Mouse (Mus musculus) heart, postnatal 36 days (tissue): ENCODE data around the gene Mtf1. TPM values are rescaled to one million over a fixed set of nuclear protein-coding genes. Genes with fewer than 3 reads are reported as not detected.

ENCODE experiments used
- DNase-seq, 2 experiments: peaks; one replicate each; pipeline ENCODE4 v3.0.0; 2021 to 2022
- intact Hi-C: fragments of 180-260 bp; cut with DNase I; formaldehyde crosslinking; loops from one replicate; pipeline ENCODE4 v1.15.1; 2025
- total RNA-seq, 2 experiments: library from RNA; stranded (reverse); gene quantifications; 2 replicates each; pipeline ENCODE4 v1.2.3; 2021

Mtf1 gene
- total RNA-seq, 2 experiments from 2014 or later, result 14.8 to 14.9 TPM

DNA sequence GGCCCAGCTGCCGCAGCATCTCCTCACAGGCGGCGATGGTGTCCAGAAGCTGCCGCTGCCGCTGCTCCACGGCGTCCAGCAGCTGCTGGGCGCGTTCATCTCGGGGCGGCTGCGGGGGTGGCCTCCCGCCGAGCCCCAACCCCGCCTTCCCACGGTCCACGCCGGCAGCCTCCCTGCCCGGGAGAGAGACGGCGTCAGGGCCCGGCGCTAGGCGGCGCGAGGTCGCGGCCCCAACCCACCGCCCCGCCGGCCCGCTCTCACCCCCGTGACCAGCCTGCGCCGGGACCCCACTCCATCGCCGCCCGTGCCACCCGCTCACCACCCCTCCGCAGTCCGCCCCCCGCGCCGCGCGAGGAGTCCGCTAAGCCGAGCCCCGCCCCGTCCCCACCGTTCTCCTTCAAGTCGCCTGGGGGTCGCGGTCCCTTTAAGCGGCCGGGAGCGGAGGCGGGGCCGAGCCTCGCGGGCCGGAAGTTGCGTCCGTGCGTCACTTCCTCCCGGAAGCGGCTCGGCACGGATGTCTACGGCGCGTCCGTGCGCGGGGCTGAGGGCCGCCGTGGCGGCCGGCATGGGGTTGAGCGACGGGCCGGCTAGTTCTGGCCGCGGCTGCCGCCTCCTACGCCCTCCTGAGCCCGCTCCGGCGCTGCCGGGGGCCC is 48.5 kb downstream of the Mtf1 start, which contains the start of gene Yrdc:
Gene Yrdc, plus strand, starts transcription at position 419 of the 653 bp plus-strand sequence.
- intact Hi-C loops, result loop anchor here (2.0 to 10.0 kb wide), 3 partner anchors 86 to 214 kb away; partner anchors contain the start of genes 9930104L06Rik, Dnali1 and Snip1
- DNase-seq, result peak; percentile 94 to 96

DNA sequence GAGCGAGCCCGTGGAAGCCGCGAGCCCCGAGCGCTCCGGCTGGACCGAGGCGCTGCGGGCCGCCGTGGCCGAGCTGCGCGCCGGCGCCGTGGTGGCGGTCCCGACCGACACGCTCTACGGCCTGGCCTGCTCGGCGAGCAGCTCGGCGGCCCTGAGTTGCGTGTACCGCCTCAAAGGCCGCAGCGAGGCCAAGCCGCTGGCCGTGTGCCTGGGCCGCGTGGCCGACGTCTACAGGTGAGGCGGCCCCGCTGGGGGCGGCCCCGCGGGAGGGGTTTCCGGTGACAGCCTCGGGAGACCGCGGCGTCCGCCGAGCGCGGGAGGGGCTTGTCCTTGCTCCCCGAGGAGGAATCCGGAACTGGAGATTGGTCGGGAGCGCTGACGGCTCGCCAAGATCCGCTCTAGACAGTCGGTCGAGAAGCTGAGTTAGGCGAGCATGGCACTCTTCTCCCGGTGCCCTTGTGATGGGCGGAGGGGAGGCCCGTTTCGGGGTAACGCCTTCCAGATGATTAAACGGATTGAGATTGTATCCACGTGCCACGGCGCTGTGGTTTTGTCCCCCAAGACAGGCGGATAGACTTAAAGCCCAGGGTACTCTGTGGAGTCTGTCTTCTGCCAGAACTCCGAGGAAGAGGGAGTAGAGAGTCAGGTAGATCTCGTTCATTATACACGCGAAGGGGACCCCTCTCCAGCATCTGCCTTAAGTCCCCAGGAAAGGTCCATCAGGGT is 49.2 kb downstream of the Mtf1 start, which contains the start of gene 1110065P20Rik:
Gene 1110065P20Rik, minus strand, starts transcription at position 264 of the 726 bp plus-strand sequence.
- intact Hi-C loops, result loop anchor here (2.0 to 10.0 kb wide), 3 partner anchors 86 to 214 kb away; partner anchors contain the start of genes 9930104L06Rik, Dnali1 and Snip1
- peak; percentile 73 to 77 for DNase-seq

DNA sequence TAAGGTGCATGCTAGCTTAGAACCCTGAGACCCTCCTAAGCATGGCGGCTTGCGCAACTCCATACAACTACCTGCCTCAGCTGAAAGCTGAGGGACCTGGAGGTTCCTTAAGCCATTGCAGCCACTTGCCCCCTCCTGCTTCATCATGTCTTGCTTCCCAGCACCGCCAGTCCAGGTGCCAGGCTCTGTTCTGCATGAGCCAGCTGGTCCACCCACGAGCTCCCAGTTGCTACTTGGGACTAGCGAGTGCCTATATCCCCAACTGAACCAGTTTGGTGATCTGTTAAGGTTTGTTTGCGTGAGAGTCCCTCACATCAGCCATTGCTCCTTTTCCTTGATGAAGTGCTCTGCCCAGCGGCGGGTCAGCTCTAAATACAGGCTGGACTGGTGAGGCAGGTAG is 54.4 kb downstream of the Mtf1 start:
- no peak for DNase-seq
- intact Hi-C loops, result loop anchor here (10.0 kb wide), 1 partner anchor 209 kb away; the partner anchor contains the start of genes Dnali1 and Snip1

DNA sequence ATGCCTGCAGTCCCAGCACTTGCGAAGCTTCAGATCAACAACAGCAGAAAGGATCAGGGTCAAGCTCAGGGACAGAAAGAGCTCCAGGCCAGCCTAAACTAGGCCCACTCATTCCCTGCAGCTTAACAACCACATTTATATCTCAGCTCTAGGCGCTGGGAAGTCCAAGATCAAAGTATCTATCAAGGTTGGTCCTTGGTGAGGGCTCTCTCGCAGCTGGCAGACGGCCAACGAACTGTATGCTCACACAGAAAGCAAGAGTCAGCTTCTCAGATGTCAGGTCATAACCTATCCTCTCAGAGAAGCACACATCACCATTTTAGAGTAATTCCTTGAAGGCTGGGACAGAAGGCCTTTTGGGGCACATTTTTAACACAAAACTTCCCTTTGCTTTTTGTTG is 56.5 kb downstream of the Mtf1 start:
- no peak for DNase-seq
- intact Hi-C loops, result loop anchor here (10.0 kb wide), 1 partner anchor 206 kb away; the partner anchor contains the start of genes Dnali1 and Snip1

GRCm38 (mm10) chr4:124860446-124860845 is 58.5 kb downstream of the Mtf1 start:
- intact Hi-C loops, result no loop called here
- DNase-seq, result peak; percentile 59 to 74

- intact Hi-C loops, result no loop called here
- no peak for DNase-seq
Observed at GRCm38 (mm10) chr4:124861283-124862188, 59.6 kb downstream of the Mtf1 start, which contains the start of gene Maneal. TSS of gene Maneal (minus strand) at chr4:124862171.

DNA sequence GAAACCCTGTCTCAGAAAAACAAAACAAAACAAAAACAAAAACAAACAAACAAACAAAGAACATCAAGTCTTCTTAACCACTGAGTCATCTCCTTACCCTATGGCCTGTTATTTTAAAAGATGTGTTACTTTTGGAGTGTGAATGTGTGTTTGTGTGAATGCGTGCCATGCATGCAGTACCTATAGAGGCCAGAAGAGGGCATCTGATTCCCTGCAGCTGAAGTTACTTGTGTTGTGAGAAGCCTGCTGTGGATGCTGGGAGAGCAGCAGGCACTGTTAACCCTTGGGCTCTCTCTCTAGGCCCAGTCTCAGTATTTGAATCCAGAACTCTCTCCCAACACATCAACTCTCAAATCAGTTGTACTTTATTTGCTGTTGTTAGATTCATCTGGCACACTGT is 70.8 kb downstream of the Mtf1 start:
- intact Hi-C loops, result no loop called here
- no peak for DNase-seq

DNA sequence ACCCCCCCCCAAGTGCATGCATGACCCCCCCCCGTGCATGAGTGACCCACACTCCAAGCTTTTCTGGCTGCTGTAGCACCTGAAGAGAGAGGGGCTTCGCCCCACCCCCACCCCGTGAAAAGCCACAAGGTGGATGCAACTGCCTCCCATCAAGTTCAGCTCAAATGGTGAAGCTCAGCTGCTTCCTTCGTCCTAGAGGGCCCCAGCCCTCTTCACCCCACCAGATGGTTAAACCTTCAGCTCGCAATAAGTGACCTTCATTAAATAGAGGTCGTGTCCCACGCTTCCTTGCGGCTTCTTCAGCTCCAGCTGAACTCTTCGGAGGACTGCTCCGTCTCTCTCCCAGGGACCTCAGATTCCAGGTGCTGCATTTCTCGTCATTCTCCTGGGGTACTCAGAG is 78.7 kb downstream of the Mtf1 start, which contains the start of gene Epha10:
Gene Epha10, plus strand, starts transcription at position 301 of the 400 bp plus-strand sequence.
- no peak for DNase-seq
- intact Hi-C loops, result no loop called here

DNA sequence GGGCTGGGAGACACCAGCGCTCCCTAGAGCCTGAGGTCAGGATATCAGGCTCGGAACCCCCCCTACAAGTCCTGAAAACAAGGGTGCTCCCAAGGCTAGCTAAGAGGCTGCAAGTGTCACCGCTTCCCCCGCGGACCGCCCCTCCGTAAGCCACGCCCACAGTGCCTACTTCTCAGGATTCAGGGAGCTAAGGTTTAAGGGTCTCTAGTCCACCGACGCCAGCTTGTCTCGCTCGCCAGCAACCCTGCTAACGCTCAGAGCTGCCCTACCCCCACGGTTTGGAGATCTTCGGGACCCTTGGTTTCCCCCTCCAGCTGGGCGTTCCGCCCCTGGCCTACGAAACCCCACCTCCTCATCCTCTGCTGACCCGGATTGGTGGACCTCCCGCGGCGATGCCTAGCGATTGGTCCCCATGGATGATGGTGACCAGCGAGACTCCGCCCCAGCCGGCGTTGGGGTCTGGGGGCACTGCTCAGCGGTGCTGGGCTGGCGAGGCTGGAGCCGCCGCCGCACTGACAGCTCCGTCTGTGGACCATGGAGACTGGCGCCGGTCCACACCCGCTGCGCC is 79.5 kb downstream of the Mtf1 start:
- intact Hi-C loops, result no loop called here
- DNase-seq, result no peak

DNA sequence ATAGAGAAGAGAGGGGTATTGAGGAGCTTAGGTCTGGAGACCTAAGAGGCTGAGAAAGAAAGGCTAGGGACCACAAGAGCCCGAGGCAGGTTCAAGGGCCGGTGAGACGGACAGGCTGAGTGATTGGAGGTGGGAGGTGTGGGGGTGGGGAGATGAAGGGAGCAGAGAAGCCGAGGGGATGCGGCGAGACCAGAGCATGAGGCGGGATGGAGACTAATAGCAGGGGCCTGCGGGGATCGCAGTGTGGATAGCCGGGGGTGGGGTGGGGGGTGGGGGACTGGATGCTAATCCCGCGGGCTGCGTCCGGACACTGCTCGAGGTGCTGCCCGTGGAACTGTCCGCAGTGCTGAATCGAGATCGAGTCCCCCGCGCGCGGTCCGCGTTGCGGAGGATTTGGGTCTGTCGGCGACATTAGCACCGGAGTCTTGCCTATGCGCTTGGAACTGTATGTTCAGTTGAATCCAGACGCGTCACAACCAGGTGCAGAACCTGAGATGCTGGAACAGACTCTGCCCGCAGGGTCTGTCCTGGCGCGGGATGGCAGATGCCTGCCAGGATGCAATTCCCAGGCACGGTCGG is 80.3 kb downstream of the Mtf1 start:
- intact Hi-C loops, result no loop called here
- peak in 1 of 2 experiments; percentile 25 for DNase-seq

DNA sequence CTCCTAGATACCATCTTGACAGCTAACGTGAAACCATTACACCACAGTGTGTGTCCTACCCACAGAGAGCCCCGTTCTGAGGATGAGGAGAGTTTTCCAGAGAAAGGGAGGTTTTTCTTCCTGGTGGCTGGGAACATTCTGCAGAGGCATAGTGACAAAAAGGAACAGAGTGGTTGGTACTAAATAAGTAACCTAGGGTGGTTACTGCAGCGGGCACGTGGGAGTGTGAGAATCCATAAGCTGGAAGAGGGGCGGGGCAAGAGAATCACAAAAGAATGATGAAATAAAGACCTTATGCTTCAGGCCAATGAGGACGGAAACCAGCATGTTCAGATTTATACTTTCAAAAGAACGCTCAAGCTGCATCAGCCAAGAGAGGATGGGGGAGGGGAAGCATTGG is 86.8 kb downstream of the Mtf1 start:
- DNase-seq, result no peak
- intact Hi-C loops, result no loop called here

DNA sequence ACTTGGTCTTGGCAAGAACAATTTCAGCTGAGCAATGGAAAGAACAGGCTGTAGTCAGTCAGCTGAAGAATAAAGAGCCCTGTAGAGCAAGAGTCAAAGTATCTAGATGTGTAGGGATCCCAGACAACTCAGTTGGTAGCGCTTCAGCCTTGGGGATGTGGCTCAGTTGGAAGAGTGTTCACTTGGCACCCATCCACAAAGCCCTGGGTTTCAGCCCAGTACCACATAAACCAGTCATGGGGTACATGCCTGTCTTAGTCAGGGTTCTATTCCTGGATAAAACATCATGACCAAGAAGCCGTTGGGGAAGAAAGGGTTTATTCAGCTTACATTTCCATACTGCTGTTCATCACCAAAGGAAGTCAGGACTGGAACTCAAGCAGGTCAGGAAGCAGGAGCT is 88.0 kb downstream of the Mtf1 start:
- DNase-seq, result no peak
- intact Hi-C loops, result no loop called here

- intact Hi-C loops, result no loop called here
- DNase-seq, result no peak
Observed at GRCm38 (mm10) chr4:124890831-124891230, 88.9 kb downstream of the Mtf1 start.

DNA sequence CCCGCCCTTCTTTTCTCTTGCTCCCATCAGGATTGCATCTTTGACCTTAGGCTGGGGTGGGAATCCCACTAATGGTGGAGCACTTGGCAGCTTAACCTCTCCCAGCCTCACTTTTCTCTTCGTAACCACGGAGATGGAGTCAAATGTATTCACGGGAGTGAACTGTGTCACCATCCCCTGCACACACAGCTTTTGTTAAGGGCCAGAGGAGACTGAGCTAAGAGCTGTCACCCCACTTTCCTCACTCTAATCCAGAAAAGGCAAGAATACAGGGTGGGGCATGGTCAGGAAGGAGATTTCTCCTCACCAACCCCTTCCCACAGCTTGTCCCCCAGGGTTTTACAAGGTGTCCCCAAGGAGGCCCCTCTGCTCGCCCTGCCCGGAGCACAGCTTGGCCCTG is 91.9 kb downstream of the Mtf1 start:
- intact Hi-C loops, result no loop called here
- DNase-seq, result no peak

- DNase-seq, result no peak
Observed at GRCm38 (mm10) chr4:124894508-124895428, 92.9 kb downstream of the Mtf1 start.

DNA sequence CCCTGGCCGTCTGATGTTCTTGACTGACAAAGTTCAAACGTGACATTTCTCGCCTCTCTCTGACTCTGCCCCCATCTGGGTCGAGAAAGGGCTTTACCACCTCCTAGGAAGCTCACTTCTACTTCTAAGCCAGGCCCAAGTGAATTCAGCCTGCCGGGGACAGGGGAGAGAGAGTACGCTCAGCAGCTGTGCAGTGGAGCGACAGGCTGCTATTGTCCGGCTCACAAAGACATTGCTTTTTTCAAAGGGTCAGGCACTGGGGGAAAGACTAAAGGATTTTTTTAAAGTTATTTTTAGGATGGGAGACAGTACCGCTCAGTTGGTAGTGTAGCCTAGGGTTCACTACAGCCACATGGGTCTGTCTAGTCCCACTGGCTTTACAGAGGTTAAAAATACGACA is 96.5 kb downstream of the Mtf1 start:
- intact Hi-C loops, result no loop called here

More at GRCm38 (mm10) chr4:124894508-124895428, 92.9 kb downstream of the Mtf1 start:
- intact Hi-C loops, result no loop called here

More for the DNA sequence above, 96.5 kb downstream of the Mtf1 start:
- DNase-seq, result no peak
